Mouse (Mus musculus) kidney, postnatal 25 days (tissue): Measurements from ENCODE around the gene 1500009L16Rik.
A peak's percentile ranks its signal among the peaks of the same experiment; 100 is the strongest.

Experiments used
- DNase-seq, 2 experiments: peaks; one replicate each; pipeline ENCODE4 v3.0.0; 2021; ENCODE audit warnings: mixed read lengths in 2 of 2

The 1500009L16Rik gene

DNA sequence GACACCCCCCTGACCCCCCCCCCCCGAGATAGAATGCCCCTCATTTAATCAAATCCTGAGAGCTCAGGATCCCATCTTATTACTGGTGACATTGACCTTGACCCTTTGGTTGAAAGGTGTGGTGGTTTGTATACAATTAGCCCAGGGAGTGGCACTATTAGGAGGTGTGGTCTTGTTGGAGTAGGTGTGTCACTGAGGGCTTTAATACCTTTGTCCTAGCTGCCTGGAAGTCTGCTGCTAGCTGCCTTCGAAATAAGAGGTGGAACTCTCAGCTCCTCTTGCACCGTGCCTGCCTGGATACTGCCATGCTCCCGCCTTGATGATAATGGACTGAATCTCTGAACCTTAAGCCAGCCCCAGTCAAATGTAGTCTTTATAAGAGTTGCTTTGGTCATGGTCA lies 41.2 kb downstream of the 1500009L16Rik start:
- peak in 1 of 2 experiments; percentile 6 for DNase-seq

DNA sequence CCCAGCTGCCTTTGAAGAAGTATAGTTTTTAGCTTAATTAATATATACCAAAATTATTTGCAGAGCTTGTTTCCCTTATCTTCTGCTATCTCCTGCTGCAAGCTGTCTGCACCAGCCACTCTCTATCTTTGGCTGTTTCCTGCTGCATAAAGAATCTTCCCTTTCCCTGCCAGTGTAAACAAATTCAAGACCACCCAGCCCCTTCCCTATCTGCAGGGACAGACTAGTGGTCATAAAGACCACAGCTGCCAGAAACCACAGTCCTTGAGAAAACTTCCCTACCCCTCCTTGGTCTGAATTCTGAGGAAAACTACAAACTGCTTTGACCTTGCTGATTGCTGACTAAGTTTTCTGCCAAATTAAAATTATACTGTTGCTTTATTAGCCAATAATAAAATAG lies 44.2 kb downstream of the 1500009L16Rik start:
- peak in 1 of 2 experiments; percentile 21 for DNase-seq

DNA sequence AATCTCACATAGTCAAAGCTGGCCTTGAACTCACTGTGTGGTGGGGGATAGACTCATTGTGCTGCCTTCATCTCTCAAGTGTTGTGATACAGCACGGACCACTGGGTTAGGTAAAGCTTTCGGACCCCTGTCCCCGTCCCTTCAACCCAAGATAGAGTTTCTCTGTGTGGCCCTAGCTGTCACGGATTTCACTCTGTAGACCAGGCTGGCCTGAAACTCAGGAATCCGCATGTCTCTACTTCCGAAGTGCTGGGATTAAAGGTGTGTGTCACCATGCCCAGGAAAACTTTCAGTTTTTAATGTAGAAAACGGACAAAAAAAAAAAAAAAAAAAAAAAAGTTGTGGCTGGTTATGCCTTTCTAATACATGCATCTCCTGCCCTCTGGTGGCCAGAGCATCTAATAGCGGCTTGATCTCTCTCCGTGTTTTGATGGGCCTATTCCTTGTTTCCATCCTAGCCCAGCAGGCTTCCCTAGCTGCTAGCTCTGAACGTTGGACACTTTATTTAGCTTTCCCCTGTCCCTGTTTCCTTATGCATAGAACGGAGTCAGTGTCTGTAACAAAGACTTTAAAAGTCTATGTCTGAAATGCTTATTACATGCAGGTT lies 53.7 kb downstream of the 1500009L16Rik start:
- peak; percentile 68 to 71 for DNase-seq

DNA sequence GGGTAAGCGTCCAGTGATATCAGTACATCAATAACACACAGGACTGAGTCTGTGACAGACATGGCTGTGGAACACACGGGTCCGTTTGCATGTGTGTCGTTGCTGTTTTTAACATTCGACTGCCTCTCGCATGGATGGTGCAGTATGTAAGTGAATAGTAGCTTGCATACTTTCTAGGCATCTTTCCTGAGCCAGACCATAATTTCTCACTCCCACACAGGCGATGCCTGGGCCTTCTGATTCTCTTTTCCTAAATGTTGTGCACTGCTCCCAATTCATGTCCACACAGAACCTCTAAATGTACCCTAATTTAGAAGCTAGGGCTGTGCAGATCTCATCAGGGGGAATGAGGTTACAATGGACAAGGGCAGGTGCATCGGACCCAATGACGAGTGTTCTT lies 54.6 kb downstream of the 1500009L16Rik start:
- peak in 1 of 2 experiments; percentile 1 for DNase-seq

DNA sequence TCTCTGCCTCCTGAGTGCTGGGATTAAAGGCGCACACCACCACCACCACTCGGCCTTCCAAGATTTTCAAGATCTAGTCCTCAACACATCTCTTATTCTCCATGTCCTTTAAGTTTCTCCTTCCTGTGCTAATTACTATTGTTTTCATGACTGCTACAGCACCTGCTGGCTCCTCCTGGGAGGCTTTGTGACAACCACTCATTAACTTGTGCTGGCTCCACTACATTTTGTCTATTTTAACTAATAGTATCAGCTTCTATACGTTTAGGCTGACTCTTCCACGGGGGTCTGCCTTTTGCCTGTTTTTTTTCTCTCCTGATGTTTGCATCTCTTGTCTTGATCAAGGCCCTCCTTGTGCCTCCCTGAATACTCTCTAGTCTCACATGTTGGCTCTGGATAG lies 59.2 kb downstream of the 1500009L16Rik start:
- peak in 1 of 2 experiments; percentile 5 for DNase-seq

DNA sequence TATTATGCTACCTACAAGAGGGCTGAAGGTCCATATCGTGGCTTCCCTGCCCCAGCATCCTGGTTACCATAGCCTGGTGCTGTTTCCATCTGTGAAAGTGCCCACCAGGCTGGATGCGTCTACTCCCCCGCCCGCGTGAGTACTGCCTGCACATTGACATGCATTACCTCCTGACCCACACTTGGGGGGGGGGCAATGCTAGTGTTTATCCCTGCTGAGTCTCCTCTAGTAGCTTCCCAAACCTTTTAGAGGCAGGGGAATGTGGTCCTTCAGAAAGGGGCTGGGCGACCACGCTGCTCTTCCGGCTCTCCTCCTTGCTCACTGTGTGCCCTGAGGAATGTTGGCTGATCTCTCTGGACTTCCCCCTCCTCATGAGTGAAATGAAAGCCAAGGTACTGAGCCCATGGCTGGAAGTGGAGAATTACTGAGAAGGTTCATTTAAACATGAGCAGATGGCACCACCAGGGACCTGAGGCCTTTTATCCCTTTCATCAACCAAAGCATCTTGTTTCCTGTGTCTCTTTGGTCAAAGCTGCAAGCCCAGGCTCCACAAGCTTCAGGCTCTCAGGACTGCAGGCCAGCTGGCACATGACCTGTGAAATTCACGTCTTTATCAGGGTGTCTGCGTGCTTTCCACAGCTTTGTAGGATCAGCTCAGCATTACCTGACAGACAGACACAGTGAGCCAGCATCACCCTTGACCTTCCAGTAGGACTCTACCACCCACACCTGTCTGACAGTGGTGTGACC lies 59.9 kb downstream of the 1500009L16Rik start:
- peak in 1 of 2 experiments; percentile 17 for DNase-seq

DNA sequence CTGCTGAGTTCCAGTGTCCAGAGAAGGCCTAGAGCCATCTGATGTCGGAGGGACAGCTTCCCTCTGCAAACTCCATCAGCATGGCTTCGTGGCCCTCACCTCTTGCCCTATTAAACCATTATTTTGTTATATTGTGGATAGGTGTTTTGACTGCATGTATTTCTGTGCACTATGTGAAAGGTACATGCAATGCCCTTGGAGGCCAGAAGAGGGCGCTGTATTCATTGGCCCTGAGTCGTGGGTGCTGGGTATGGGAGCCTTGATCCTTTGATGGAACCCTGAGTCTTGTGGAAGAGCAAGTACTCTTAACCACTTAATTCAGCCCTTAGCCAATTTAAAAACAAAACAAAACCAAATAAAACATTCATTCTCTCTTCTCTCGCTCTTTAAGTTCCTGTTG lies 62.3 kb downstream of the 1500009L16Rik start:
- DNase-seq = peak; percentile 29 to 31

DNA sequence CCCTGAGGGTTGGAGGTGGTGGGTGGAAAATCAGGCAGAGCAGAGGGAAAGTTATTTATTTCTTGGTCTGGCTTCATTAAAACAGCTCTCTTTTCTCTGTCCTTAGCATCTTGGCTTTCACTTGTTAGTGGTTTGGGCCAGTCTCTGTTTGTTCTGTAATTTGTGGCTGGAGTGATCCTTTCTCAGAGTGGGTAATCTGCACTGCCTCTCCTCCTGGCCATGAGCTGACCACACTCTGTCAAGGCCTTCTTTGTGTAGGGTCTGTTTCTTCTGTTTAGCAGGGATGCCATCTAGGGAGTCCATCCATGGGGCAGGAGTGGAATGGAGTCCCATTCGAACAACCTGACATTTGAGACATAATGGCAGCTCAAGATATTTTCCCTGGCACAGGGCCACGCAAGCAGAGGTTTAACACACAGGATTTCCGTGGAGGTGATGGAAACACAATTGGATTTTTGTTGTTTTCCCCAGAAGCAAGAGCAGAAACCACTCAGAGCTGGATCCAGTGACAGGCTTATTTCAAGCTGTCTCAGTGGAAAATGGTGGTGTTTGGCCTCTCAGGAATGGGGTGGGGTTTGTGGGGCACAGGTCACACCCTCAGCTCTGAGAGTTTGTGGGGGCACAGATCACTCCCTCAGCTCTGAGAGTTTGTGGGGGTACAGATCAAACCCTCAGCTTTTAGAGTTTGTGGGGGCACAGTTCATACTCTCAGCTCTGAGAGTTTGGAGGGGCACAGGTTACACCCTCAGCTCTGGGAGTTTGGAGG lies 63.1 kb downstream of the 1500009L16Rik start:
- peak in 1 of 2 experiments; percentile 16 for DNase-seq

DNA sequence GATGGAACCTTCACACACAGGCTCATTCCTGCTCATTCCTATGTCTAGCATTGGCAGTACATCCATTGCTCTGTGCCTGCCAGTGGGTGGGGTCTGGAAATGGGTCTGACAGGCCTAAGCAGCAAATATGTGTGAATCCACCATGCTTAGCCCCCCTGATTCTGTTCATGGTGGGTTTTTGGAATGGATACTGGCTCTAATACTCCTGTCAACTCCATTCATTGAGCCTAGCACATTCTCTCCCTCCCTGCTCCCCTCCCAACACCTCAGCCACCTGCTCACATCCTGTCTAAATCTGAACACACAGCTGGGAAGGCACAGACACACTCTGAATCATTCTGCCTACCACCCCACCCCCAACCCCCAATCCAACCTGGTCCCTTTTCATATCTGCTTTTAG lies 72.4 kb downstream of the 1500009L16Rik start:
- DNase-seq = no peak

DNA sequence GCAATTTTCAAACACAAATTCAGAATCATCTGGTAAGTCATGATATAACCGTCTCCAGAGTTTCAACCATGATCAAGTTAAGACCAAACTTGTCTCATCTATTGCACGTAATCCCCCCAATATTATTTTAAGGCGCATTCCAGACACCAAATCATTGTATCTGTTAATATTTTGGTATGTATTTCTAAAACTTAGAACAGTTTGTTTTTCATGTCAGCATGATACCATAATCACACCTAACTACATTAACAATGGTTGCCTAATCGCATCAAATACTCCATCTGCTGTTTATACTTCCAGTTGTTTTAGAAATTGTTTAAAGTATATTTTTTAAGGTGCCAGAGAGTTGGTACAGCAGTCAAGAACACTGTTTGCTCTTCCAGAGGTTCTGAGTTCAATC lies 72.8 kb downstream of the 1500009L16Rik start:
- no peak for DNase-seq

DNA sequence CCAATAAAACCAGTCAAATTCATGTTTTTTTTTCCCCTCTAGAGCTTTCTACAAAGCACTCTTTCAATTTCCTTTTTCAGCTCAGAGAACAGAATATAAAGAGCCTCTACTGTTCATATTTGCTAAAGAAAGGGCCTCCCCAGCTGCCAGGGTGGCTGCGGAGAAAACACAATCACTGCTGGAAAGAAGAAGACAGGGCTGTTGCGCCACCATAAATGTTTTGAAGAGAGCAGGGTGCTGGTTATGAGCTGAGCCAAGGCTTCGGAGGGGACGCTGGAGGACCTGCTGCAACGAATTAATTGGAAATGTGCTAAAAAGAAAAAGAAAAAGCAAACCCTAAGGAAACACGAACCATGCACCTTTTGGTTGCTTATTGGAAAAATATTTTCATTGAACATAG lies 81.4 kb downstream of the 1500009L16Rik start:
- DNase-seq = no peak

DNA sequence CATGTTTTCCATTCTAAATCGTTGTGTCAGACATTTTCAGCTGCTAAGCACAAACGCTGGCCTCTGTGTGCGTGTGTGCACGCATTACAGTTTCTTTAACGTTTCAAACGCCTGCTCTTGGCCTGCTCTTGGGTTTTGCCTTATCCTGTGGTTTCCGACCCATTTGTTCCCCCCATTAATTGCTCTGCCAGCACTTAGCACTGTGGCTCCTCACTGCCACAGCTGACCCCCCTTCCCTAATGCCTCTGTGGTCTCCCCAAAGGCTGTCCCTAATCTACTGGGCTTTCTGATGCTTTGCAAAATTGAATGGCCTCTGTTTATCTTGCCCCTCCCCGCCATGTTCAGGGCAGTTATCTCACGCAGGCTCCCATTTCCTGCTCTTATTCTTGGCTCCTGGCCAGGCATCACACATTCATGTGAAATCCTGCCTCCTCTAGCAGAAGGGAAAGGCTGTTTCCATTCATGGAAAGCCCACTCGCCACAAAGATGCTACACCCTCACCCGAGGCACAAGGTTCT lies 82.6 kb downstream of the 1500009L16Rik start:
- peak; percentile 71 to 75 for DNase-seq

DNA sequence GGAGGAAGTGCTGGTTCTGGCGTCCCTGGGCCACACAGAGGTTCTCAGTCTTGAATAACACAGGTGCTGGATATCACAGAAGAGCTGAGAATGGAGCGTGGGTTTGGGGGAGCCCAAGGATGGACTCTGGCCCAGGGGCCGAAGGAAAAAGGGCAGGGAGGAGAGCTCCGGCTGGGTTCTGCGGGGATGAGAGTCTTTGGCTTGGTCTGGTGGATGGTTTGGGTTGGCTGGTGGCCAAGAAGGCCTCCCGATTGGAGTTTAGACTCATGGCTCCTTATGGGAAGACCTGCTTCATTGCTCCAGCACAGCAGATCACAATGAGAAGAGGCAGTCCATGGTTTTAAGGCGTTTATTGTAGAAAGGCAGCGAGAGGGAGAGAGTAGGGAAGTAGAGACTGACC lies 84.6 kb downstream of the 1500009L16Rik start:
- peak; percentile 41 to 43 for DNase-seq
